Mouse (Mus musculus): ENCODE results near the gene Tacc3.

The Tacc3 gene

DNA sequence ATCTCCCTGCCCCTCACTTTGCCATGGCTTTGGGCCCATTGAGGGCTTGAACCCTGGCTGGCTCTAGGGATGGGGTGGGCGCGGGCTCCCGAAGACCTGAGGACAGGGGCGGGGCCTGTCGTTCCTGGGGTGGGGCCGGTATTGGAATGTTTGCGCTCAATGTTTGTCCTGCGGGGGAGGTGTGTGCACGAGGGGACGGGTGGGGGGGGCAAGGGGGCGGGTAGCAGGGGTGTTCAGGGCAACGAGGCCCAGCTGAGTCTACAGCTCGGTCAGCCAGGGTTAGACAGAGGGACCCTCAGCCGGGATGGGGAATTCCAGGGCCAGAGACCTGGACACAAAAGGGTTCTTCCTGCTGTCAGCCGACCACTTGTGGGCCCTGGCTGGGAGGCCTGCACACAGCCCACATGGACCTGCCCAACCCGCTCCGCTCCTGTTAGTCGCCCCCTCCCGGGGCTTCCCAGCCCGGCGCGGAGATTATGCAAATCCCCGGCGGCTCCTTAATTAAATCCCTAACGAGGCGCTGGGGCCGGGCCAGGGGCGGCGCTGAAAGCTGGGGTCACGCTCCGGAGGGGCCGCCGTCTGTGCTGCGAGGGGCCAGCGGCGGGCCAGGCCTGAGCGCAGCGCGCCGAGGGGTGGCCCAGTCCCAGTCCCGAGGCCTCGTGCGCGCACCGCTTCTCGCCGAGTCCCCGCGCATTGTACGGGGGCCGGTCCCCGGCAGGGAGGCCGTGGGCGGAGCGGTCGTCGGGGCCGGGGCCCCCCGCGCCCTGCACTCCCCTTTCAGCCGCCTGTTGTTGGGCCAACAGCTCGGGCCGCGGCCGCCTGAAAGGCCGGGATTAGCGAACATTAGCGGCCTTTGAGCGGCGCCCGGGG is 37.2 kb downstream of the Tacc3 start:
- DNase-seq (ENCODE audit: low spot score), result peak; percentile 68

DNA sequence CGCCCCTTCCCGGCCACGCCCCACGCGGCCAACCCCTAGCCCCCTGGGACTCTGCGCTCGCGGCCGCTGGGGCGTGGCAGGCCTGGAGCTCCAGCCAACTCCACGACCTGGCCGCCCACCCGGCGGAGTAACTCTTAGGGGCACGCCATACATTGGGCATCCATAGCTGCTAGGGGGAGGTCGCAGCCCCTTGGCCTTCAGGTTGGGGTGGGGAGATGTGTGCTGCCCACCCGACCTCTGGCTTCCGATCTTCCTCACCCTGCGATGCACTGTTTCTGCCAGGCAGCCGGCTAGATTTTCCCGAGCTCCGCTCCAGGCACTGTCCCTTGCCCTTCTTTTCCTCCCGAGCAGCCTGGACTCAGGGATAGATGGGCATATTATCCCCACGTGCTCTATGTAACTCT is 37.8 kb downstream of the Tacc3 start:
- peak; percentile 68 for DNase-seq (ENCODE audit: low spot score)

DNA sequence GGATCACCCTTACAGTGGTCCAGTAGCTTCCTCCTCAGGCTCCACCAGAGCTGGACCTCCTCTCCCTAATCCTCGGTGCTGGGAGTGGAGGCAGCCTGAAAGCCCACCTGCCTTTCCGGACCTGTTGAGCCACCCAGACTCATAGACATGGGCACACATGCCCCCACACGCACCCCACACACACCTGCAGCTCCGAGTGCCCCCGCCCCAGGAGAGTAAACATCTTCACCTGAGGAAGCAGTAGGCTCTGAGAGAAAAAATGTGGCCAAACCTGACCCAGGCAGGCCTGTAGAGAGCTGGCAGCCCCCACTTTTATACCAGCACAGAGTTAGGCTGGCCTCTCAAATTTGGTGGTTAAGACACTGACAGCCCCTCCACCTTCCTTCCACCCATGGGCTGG is 38.5 kb downstream of the Tacc3 start:
- DNase-seq (ENCODE audit: low spot score), result no peak

DNA sequence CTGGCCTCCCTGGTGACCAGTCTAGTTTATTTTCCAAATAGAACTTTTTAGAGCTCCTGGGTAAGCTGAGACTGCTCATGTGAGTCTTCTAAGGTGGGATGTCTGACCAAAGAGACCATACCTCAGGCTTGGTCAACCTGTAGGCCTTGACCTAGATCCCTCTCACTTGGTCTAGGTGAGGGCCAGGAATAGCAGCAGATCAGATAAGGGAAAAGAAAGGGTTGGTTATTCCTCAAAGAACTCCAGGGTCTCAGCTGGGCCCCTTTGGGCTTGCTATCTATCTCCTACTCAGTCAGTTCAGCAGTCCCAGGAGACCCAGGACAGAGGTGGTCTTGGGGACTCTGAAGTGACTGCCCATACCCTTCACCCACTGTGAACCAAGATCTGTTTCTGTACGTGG is 39.6 kb downstream of the Tacc3 start:
- no peak for DNase-seq (ENCODE audit: low spot score)

DNA sequence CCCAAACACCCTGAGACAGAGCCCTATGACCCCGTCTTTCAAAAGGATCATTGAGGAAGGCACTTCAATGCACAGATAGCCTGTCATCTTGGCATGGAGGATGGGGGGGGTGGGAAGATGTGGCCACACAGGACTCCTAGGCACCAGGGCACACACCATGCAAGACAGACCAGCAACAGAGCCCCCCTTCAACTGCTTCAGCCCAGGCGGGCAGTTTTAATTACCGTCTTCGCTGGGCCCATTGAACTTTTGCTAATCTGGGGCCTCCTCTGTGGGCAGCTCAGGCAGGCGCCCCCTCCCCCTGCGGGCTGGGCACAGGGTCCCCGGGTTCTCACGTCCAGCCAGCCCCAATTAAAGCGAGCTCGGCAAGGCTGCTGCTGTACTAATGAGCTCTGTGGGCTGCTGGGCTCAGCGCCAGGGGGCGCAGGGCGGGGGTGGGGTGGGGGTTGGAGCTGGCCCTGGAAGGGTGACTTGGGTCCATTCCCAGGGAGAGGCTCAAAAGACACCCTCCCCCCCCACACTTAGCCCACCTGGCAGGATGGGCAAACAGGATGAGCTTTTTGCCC is 40.1 kb downstream of the Tacc3 start:
- no peak for DNase-seq (ENCODE audit: low spot score)

DNA sequence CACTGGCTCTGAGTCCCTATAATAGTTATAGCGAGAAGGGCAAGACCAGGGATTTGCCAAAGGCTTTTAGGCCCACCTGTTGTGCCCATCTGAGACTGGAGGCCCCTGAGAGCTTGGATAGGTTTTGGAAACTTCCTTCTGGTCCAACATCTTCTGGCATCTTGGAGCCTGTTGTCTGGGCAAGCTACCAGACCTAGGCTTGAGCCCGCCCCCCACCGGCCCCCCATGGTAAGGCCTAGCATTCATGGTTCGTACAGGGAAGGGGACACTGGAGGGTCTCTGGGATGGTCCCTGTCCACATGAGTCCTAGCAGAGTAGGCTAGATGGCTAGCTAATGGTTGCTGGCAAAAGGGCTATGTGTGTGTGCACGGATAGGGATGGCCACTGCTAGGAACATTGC is 40.7 kb downstream of the Tacc3 start:
- DNase-seq (ENCODE audit: low spot score), result no peak

DNA sequence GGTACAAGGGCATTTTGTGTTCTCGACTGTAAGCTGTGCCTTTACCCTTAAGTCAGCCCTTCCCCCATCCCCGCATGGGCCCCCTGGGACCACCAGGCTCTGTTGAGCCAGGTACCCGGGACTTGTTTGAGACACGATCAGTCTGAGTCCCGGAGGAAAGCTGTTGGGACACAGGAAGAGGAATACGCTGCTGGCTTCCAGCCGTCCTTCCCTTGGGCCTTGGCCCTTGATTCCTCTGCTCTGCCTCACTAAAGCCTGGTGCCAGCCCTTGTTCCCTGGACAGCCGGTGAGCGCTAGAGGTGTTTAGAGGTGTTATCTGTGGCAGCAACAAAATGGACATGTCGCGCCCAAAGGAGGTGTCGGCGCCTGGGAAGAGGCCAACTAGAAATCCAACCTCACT is 42.1 kb downstream of the Tacc3 start:
- DNase-seq (ENCODE audit: low spot score), result no peak

DNA sequence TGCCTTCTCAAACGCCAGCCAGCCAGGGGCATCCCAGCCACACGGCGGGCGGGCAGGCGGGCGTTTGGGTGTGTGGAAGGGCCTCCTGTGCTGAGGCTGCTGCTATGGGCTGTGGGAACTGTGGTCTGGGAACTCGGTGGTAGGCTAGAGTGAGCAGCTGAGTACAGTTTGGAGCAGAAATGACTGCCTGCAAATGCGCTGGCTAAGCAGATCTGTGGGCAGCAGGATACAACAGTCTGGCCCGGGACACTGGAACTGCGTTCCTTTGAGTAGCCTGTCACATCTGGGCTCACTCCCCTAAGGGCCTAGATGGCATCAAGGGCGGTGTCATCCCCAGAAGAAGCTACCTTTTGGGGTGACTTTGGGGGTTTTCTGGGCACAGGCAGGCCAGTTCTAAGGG is 43.9 kb downstream of the Tacc3 start:
- no peak for DNase-seq (ENCODE audit: low spot score)

DNA sequence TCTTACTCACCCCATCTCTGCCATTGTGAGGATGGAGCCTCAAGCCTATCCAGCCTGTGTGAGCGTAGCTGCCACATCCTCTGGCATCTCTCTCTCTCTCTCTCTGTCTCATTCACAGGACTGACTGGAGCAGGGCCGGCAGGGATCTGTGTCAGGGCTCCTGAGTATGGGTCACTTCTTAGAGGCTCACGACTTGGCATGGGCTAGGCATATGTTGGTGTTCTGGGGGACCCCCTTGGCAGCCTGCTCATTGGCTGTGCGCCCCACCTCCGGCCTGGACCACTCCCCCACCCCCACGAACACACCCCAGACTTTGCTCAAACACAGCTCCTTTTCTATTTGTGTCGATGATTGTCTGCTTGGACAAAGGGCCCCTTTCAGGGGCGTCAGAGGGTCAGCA is 46.1 kb downstream of the Tacc3 start:
- DNase-seq (ENCODE audit: low spot score), result no peak

DNA sequence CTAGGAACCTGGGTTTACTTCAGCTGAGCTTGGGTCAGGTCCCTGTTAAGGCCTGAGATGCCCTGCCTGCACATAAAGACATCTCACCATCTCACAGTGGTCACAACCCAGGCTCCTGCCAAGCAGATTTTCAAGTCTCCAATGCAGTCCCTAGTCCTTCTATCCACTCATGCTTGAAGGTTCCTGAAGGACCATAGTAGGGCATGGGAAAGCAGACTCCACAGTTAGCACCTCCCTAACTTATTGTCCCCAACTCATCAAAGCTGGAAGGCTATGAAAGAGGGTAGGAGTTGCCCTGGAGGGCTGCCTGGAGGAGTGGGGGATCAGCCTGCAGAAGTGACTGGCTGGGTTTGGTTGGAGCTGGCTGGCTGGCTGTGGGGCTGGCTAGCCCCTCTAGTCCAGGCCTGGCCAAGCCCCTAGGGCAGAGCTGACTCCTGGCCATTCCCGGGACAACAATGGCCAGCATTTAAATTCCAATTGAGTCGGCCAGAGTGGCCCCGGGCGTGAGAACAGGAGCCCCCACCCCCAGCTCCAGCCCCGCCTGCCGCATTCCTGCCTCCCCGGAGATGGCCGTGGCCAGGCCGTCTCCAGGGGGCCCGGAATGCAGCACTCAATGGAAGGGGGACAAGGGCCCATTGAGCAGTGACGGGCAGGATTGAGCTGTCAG is 47.1 kb downstream of the Tacc3 start:
- no peak for DNase-seq (ENCODE audit: low spot score)

DNA sequence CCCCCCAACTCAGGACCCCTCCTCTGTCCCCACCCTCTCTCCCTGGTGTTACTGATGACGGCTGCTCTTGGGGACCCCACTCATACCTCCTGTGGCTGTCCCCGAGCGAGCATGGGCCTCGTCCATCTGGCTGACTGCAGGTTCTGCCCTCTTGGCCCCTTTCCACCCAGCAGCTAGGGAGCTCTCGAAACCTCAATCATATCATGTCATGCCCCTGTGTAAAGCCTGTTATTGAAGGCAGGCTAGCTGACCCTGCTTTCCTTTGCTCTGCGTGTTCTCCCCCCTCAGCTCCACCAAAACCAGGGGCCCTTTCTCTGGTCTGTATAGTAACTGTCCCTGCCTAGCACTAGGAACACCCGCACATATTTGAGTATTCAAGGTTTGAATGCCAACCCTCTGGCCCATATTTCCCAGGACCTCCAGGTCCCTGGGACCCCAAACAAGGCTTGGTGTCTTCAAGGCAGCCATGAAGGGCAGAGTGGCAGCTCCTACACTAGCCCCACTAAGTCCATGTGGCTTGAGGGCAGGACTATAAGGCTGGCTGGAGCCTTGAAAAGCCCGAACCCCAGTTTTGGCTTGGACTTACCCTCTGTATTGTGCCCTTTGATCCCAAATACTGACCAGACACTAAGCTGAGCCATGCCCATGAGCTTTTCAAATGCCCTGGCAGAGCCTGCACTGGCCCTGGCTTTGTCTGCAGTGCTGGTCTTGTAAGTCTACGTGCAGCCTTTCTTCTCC is 47.9 kb downstream of the Tacc3 start:
- DNase-seq (ENCODE audit: low spot score), result no peak

DNA sequence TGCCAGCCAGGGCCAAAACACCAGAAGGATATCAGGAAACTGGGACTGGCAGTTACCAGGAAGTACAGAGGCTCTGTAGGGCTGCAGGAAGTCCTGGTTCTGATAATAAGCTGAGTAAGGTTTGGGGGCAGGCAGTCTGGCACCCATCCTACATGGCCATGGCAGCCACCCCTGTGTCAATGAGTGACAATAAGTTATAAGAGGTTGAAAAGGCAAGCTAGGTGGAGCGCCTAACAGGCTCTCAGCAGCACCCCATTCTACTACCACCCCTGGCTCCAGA is 48.4 kb downstream of the Tacc3 start:
- no peak for DNase-seq (ENCODE audit: low spot score)

DNA sequence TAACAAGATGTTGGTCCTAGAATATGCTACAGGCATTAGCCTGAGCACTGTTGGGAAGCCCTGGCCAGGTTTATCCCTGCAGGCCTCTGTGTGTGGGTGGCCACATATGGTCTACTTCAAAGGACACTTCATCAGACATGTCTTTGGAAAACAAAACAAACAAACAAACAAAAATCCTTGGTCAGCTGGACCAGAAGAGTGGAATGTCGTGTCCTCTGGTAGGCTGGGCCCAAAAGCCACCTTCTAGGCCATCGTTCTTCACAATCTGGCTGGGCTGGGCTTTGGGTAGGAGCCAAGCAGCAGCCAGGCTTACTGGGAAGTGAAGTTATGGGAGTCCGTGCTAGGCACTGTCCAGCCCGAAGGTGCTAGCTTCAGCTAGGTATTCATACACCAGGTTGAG is 49.2 kb downstream of the Tacc3 start:
- no peak for DNase-seq (ENCODE audit: low spot score)

DNA sequence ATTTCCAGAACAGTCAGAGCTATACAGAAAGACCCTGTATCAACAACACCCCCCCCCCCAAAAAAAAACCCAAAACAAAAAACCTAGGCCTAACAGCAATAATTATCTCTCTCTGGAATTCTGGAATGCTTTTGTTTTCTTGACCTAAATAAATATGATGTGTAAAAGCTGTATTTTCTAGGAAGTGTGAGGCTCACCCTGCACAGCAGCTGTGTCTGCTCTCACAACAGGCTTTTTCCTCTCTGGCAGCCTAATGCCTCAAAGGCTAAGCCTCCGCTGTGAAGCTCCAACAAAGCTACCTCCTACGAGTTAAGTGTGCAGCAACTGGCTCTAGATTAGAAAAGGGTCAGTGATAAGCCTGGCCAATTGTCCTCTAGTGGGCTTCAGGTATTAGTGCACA is 51.1 kb downstream of the Tacc3 start:
- no peak for DNase-seq (ENCODE audit: low spot score)

DNA sequence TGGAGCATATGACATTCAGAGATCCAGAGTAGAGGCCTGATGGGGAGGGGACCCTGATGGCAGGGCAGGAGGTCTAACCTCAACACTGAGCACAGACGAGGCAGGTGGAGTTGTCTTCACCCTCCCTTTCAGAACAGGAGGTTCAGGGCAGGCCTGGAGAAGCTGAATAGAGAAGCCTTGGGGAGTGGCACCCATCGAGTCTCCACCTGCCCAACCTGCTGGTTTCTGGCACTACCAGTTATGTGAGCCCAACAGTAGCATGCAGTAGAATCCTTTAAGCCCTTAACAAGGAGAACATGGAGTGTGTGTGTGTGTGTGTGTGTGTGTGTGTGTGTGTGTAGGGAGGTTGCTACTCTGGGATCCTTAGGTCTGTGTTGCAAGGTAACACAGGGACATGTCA is 54.6 kb downstream of the Tacc3 start:
- no peak for DNase-seq (ENCODE audit: low spot score)

DNA sequence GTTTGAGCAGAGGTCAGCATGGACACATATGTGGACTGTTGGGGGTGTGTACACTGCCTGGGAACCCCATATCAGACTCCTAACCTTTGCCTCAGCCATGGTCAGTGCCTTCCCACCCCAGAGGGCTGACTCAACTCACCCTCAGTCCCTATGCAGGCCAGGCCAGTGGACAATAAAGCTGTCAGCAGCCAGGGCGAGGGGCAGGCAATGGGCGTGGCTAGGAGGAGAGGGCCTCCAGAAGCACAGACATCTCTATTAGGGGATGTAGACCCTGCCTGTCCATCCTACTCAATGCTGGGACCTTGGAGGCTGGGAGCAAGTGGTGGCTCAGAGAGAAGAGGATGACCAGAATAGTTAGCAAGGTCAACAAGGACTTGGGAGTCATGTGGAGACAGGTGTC is 57.3 kb downstream of the Tacc3 start:
- no peak for DNase-seq (ENCODE audit: low spot score)

DNA sequence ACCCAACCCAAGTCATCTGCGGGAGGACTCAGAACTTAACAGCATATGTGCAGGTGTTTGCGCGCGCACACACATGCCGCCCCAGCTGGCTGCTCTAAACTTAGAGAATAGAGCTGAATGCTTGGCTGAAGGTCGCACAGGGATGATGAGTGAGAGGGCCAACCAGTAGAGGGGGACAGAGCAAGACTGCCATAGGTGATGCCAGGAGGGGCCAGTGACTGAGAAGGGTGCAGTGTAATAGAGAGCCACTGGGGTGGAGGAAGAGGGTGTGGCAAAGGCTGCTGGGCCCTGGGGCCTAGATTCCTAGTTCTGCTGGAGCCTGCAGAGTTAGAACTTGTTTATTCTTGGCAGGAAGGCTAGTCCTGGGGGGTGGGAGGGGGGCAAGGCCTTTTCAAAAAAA is 58.5 kb downstream of the Tacc3 start:
- no peak for DNase-seq (ENCODE audit: low spot score)

DNA sequence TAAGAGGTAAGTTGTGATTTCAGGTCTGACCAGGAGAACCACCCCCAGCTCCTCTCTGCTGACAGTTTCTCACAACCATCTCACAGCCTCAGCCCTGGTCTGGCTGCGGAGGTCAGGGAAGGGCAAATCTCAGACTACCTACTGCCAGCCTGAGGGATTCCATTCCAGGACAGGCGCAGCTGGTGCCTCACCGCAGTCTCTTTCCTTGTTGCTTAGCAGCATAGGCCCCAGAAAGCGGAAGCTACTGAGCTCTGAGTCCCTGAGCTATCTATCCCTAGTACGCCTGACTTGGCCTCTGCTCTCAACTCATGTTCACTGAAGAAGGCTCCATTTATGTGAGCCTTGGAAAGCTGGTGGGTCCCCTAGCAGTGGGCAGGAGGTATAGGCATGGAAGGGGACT is 60.5 kb downstream of the Tacc3 start:
- DNase-seq (ENCODE audit: low spot score), result no peak

DNA sequence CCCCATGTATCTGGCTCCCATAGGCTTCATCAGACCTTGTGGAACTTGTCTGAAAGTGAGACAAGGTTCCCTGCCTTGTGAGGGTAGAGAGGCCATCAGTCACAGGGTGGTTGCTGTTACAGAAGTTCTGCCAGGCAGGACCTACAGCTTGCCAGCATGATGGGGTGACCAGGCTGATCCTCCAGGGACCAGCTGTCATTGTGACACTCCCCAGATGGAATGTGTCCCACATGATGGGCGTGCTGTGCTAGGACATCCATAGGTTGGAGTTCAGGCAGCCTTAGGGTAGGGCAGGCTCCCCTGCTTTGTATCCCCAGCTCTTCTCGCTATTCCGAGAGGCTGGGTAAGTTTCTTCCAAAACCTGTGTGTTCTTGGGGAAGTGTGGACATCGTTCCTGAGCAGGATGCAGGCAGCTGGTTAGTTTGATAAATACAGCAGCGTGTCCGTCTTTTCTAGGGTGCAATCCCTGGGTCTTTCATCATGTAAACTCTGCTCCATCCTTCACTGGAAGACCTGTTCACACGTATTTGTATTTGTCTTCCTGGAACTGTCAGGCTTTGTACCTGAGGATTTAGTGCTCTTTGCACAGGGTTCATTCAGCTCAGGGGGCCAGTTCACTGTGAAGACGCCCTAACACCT is 63.0 kb downstream of the Tacc3 start:
- DNase-seq (ENCODE audit: low spot score), result no peak

DNA sequence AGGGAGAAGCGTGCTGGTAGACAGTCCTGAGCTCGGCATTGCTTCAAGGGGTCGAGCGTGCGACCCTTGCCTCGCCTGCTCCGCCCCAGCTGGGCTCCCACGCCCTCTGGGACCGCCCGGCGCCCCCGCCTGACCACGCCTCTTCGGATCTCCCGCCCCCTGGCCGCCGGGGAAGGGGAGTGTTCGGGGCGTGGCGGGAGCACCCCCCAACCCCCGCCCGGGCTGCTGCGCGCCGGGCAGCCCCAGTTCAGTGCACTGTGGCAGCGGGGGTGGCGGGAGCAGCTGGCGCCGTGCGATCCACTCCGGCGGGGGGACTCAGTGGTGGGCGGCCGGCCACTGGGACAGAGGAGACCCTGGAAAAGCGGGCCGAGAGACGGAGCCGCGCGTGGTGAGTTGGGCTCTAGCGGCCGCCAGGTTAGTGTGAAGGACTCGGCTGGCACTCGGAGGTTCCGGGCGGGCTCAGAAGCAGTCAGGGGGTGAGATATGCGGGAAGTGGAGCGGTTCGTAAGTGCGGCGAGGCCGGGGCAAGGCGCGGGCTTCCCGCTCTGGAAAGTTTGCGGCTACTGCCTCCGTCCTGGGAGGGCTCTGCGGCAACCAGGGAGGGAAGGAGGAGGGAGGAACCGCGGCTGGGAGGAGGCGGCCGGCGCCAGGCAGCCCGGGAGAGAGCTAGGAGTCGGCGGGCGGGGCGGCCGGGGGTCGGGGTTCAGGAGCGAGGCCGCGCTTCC is 63.8 kb downstream of the Tacc3 start, which contains the start of gene Fgfr3:
TSS of gene Fgfr3 (plus strand) at position 134 of the 725 bp plus-strand sequence.
- peak; percentile 78 for DNase-seq (ENCODE audit: low spot score)

DNA sequence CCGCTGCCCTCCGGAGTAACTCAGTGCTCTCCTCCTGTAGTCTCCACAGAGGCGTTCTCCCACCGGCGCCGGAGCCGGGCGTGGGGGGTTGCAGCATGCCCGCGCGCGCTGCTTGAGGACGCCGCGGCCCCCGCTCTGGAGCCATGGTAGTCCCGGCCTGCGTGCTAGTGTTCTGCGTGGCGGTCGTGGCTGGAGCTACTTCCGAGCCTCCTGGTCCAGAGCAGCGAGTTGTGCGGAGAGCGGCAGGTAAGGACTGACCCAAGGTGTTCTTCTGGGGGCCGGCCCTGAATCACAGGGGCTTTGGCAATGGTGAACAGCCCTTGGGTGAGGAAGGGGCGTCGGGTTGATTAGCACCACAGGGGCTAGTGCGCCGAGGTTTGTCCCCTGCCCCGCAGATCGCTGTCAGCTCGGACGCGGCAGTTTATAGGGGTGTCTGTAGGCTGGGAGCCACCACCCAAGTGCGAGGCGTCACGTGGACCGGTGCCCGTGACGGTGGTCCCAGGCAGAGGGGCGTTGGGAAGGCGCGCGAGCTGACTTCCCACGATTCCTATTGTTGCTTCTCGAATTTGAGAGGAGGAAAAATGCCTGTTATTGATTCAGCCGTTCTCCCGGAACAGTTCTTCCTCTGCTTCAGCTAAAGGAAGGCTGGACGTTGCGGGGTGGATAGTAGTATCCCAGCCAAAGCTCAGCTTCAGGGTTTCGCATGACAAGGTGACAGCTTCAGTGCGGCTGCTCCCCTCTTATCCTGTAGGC is 64.5 kb downstream of the Tacc3 start:
- DNase-seq (ENCODE audit: low spot score), result no peak

Data from testis, postnatal 10 days (tissue).